Mouse (Mus musculus): ENCODE results near the gene Slc4a5. TPM values are rescaled to one million over a fixed set of nuclear protein-coding genes. Genes with fewer than 3 reads are reported as not detected.

Gene Slc4a5
- polyA plus RNA-seq, 1 experiment from 2014 or later, result 0.41 TPM

GRCm38 (mm10) chr6:83245134-83245533 lies 25.5 kb downstream of the Slc4a5 start:
- ATAC-seq (replicated peaks; ENCODE audit: low FRiP score), result no peak
- peaks cover 5% of the 10 kb centered on the region; the same call in 1 of the 2 replicates for H3K27me3 ChIP-seq (replicated peaks; ENCODE audit: control insufficient read depth, insufficient read depth, low read length)
- no peaks in the 10 kb centered on the region for H3K9me3 ChIP-seq (ENCODE audit: control insufficient read depth, low read length)

GRCm38 (mm10) chr6:83245997-83246396 lies 26.4 kb downstream of the Slc4a5 start:
- peak; percentile 96 for ATAC-seq (replicated peaks; ENCODE audit: low FRiP score)
- DNase-seq (ENCODE audit: low spot score), result no peak
- Histone ChIP-seq H3K9ac (ENCODE audit: low read depth, low read length) (peak overlapping the region; percentile 44; the same call in 1 of the 2 replicates), H3K4me1 (replicated peaks; ENCODE audit: control insufficient read depth, insufficient read depth, low read length) (peaks cover 8% of the 10 kb centered on the region), H3K4me3 (ENCODE audit: low read depth, low read length) (no peak overlapping the region), H3K27ac (ENCODE audit: low read depth, low read length) (peak overlapping the region; percentile 68), H3K4me2 (peak overlapping the region; percentile 37), H3K36me3 (ENCODE audit: control insufficient read depth, insufficient read depth, low read length) (no peaks in the 10 kb centered on the region), H3K9me3 (ENCODE audit: control insufficient read depth, low read length) (no peaks in the 10 kb centered on the region), H3K27me3 (replicated peaks; ENCODE audit: control insufficient read depth, insufficient read depth, low read length) (no peaks in the 10 kb centered on the region)
- 94% methylated on average over 1 of the region's 1 CpGs for WGBS

More at GRCm38 (mm10) chr6:83245134-83245533, 25.5 kb downstream of the Slc4a5 start:
- 84% methylated on average over 6 of the region's 6 CpGs for WGBS
- Histone ChIP-seq H3K36me3 (ENCODE audit: control insufficient read depth, insufficient read depth, low read length) (no peaks in the 10 kb centered on the region), H3K4me1 (replicated peaks; ENCODE audit: control insufficient read depth, insufficient read depth, low read length) (peaks cover 8% of the 10 kb centered on the region), H3K27ac (ENCODE audit: low read depth, low read length) (no peak overlapping the region; the same call in 1 of the 2 replicates), H3K4me3 (ENCODE audit: low read depth, low read length) (no peak overlapping the region), H3K4me2 (no peak overlapping the region), H3K9ac (ENCODE audit: low read depth, low read length) (no peak overlapping the region)
- no peak for DNase-seq (ENCODE audit: low spot score)

GRCm38 (mm10) chr6:83246750-83247149 lies 27.1 kb downstream of the Slc4a5 start:
- H3K27ac ChIP-seq (ENCODE audit: low read depth, low read length), result peak overlapping the region; percentile 68; the same call in 1 of the 2 replicates
- no peaks in the 10 kb centered on the region for H3K36me3 ChIP-seq (ENCODE audit: control insufficient read depth, insufficient read depth, low read length)
- H3K4me2 ChIP-seq, result no peak overlapping the region
- peaks cover 8% of the 10 kb centered on the region for H3K4me1 ChIP-seq (replicated peaks; ENCODE audit: control insufficient read depth, insufficient read depth, low read length)
- WGBS, result 87% methylated on average over 4 of the region's 4 CpGs
- no peak overlapping the region; the same call in 1 of the 2 replicates for H3K4me3 ChIP-seq (ENCODE audit: low read depth, low read length)
- H3K27me3 ChIP-seq (replicated peaks; ENCODE audit: control insufficient read depth, insufficient read depth, low read length), result no peaks in the 10 kb centered on the region
- H3K9me3 ChIP-seq (ENCODE audit: control insufficient read depth, low read length), result no peaks in the 10 kb centered on the region
- no peak overlapping the region for H3K9ac ChIP-seq (ENCODE audit: low read depth, low read length)
- ATAC-seq (replicated peaks; ENCODE audit: low FRiP score) (no peak), DNase-seq (ENCODE audit: low spot score) (no peak)

GRCm38 (mm10) chr6:83247153-83247552 lies 27.5 kb downstream of the Slc4a5 start:
- Histone ChIP-seq H3K9me3 (ENCODE audit: control insufficient read depth, low read length) (no peaks in the 10 kb centered on the region), H3K4me2 (no peak overlapping the region), H3K9ac (ENCODE audit: low read depth, low read length) (no peak overlapping the region), H3K4me3 (ENCODE audit: low read depth, low read length) (no peak overlapping the region), H3K36me3 (ENCODE audit: control insufficient read depth, insufficient read depth, low read length) (no peaks in the 10 kb centered on the region), H3K4me1 (replicated peaks; ENCODE audit: control insufficient read depth, insufficient read depth, low read length) (peaks cover 8% of the 10 kb centered on the region), H3K27ac (ENCODE audit: low read depth, low read length) (no peak overlapping the region), H3K27me3 (replicated peaks; ENCODE audit: control insufficient read depth, insufficient read depth, low read length) (no peaks in the 10 kb centered on the region)
- whole genome bisulfite sequencing, result 86% methylated on average over 2 of the region's 2 CpGs
- no peak for DNase-seq (ENCODE audit: low spot score)
- ATAC-seq (replicated peaks; ENCODE audit: low FRiP score), result no peak

- no peaks in the 10 kb centered on the region for H3K36me3 ChIP-seq (ENCODE audit: control insufficient read depth, insufficient read depth, low read length)
- no peak overlapping the region for H3K9ac ChIP-seq (ENCODE audit: low read depth, low read length)
- no peaks in the 10 kb centered on the region for H3K4me1 ChIP-seq (replicated peaks; ENCODE audit: control insufficient read depth, insufficient read depth, low read length)
- no peak overlapping the region for H3K27ac ChIP-seq (ENCODE audit: low read depth, low read length)
- DNase-seq (ENCODE audit: low spot score) (no peak), ATAC-seq (replicated peaks; ENCODE audit: low FRiP score) (no peak)
- H3K27me3 ChIP-seq (replicated peaks; ENCODE audit: control insufficient read depth, insufficient read depth, low read length), result no peaks in the 10 kb centered on the region
- no peak overlapping the region for H3K4me3 ChIP-seq (ENCODE audit: low read depth, low read length)
- no peaks in the 10 kb centered on the region for H3K9me3 ChIP-seq (ENCODE audit: control insufficient read depth, low read length)
- 70% methylated on average over 7 of the region's 7 CpGs for WGBS
- H3K4me2 ChIP-seq, result no peak overlapping the region
Observed at GRCm38 (mm10) chr6:83254242-83254641, 34.6 kb downstream of the Slc4a5 start.

- DNase-seq (ENCODE audit: low spot score) (no peak), ATAC-seq (replicated peaks; ENCODE audit: low FRiP score) (no peak)
- Histone ChIP-seq H3K9me3 (ENCODE audit: control insufficient read depth, low read length) (no peaks in the 10 kb centered on the region), H3K27ac (ENCODE audit: low read depth, low read length) (no peak overlapping the region), H3K4me3 (ENCODE audit: low read depth, low read length) (no peak overlapping the region), H3K36me3 (ENCODE audit: control insufficient read depth, insufficient read depth, low read length) (no peaks in the 10 kb centered on the region), H3K9ac (ENCODE audit: low read depth, low read length) (no peak overlapping the region), H3K4me1 (replicated peaks; ENCODE audit: control insufficient read depth, insufficient read depth, low read length) (no peaks in the 10 kb centered on the region), H3K27me3 (replicated peaks; ENCODE audit: control insufficient read depth, insufficient read depth, low read length) (peaks cover 3% of the 10 kb centered on the region; the same call in 1 of the 2 replicates), H3K4me2 (no peak overlapping the region)
- WGBS, result 75% methylated on average over 1 of the region's 1 CpGs
Observed at GRCm38 (mm10) chr6:83264516-83264915, 44.9 kb downstream of the Slc4a5 start.

GRCm38 (mm10) chr6:83265253-83265652 lies 45.6 kb downstream of the Slc4a5 start:
- Histone ChIP-seq H3K27ac (ENCODE audit: low read depth, low read length) (no peak overlapping the region), H3K9me3 (ENCODE audit: control insufficient read depth, low read length) (no peaks in the 10 kb centered on the region), H3K36me3 (ENCODE audit: control insufficient read depth, insufficient read depth, low read length) (no peaks in the 10 kb centered on the region), H3K4me3 (ENCODE audit: low read depth, low read length) (no peak overlapping the region), H3K27me3 (replicated peaks; ENCODE audit: control insufficient read depth, insufficient read depth, low read length) (peaks cover 3% of the 10 kb centered on the region; the same call in 1 of the 2 replicates), H3K9ac (ENCODE audit: low read depth, low read length) (no peak overlapping the region), H3K4me2 (no peak overlapping the region), H3K4me1 (replicated peaks; ENCODE audit: control insufficient read depth, insufficient read depth, low read length) (no peaks in the 10 kb centered on the region)
- DNase-seq (ENCODE audit: low spot score) (no peak), ATAC-seq (replicated peaks; ENCODE audit: low FRiP score) (no peak)

GRCm38 (mm10) chr6:83265653-83266052 lies 46.0 kb downstream of the Slc4a5 start:
- no peak overlapping the region for H3K9ac ChIP-seq (ENCODE audit: low read depth, low read length)
- 92% methylated on average over 4 of the region's 4 CpGs for WGBS
- no peaks in the 10 kb centered on the region for H3K4me1 ChIP-seq (replicated peaks; ENCODE audit: control insufficient read depth, insufficient read depth, low read length)
- H3K9me3 ChIP-seq (ENCODE audit: control insufficient read depth, low read length), result no peaks in the 10 kb centered on the region
- ATAC-seq (replicated peaks; ENCODE audit: low FRiP score) (no peak), DNase-seq (ENCODE audit: low spot score) (no peak)
- no peaks in the 10 kb centered on the region for H3K36me3 ChIP-seq (ENCODE audit: control insufficient read depth, insufficient read depth, low read length)
- no peak overlapping the region for H3K4me2 ChIP-seq
- H3K27ac ChIP-seq (ENCODE audit: low read depth, low read length), result no peak overlapping the region
- H3K4me3 ChIP-seq (ENCODE audit: low read depth, low read length), result no peak overlapping the region
- peaks cover 3% of the 10 kb centered on the region; the same call in 1 of the 2 replicates for H3K27me3 ChIP-seq (replicated peaks; ENCODE audit: control insufficient read depth, insufficient read depth, low read length)

GRCm38 (mm10) chr6:83267616-83268015 lies 48.0 kb downstream of the Slc4a5 start:
- Histone ChIP-seq H3K27me3 (replicated peaks; ENCODE audit: control insufficient read depth, insufficient read depth, low read length) (peaks cover 3% of the 10 kb centered on the region; the same call in 1 of the 2 replicates), H3K4me2 (0 out of 2 replicates have a peak overlapping the region, but pooled peaks have one; percentile 5), H3K4me3 (ENCODE audit: low read depth, low read length) (0 out of 2 replicates have a peak overlapping the region, but pooled peaks have one; percentile 3), H3K4me1 (replicated peaks; ENCODE audit: control insufficient read depth, insufficient read depth, low read length) (no peaks in the 10 kb centered on the region), H3K27ac (ENCODE audit: low read depth, low read length) (no peak overlapping the region), H3K9ac (ENCODE audit: low read depth, low read length) (no peak overlapping the region), H3K36me3 (ENCODE audit: control insufficient read depth, insufficient read depth, low read length) (no peaks in the 10 kb centered on the region), H3K9me3 (ENCODE audit: control insufficient read depth, low read length) (no peaks in the 10 kb centered on the region)
- DNase-seq (ENCODE audit: low spot score) (no peak), ATAC-seq (replicated peaks; ENCODE audit: low FRiP score) (no peak)
- 69% methylated on average over 4 of the region's 4 CpGs for WGBS
